Mouse (Mus musculus) testis, adult 2 months (tissue): ENCODE measurements around the gene Cd69.

Source experiments
- CTCF ChIP-seq: fragments of 200-500 bp; IDR thresholded peaks from 2 replicates; pipeline ENCODE4 v1.5.1; 2012; ENCODE audit warnings: low read depth, mild to moderate bottlenecking, inconsistent platforms, low read length, moderate library complexity; ENCODE audit not compliant: control insufficient read depth, insufficient read depth, insufficient replicate concordance
- POLR2A ChIP-seq: fragments of 200-500 bp; IDR thresholded peaks from 2 replicates; pipeline ENCODE4 v1.6.1; 2012; ENCODE audit warnings: low read depth, mild to moderate bottlenecking, inconsistent platforms, low read length, moderate library complexity; ENCODE audit not compliant: control insufficient read depth

DNA sequence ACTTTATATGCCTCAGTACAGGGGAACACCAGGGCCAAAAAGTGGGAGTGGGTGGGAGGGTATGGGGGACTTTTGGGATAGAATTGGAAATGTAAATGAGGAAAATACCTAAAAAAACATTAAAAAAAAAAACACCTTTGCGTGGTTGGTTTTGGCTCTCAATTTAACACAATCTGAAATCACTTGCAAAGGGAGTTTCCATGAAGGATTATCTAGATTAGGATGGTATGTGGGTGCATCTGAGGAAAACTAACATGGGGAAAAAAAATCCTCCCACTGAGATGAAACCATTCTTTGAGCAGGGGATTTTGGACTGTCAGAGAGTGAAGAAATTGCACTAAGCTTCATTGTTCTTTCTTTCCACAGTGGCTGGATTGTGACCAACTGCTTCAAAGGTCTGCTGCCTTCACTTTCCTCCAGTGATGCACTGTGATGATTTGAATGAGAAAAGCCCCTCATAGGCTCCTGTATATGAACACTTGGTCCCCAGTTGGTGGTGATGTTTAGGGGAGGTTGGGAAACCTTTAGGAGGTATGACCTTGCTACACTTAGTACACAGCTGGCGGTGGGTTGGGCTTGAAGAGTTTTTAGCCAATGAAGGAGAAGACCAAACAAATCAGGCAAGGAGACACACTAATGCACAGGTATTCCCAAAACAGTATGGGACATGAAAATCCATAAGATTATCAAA lies 38.4 kb downstream of the Cd69 start:
- TF ChIP-seq CTCF: no peak
- no peak for TF ChIP-seq POLR2A
